Mouse (Mus musculus) adrenal gland, adult 8-10 months (tissue): ENCODE measurements at regions not wholly inside any gene's neighbourhood (a gene's known extent, or its start where the extent isn't known, plus 50 kb on each side); places are given as distances from the start of the nearest gene placed in this dataset.

Source experiments
- DNase-seq: peaks from one replicate; pipeline ENCODE4 v3.0.0; 2022

DNA sequence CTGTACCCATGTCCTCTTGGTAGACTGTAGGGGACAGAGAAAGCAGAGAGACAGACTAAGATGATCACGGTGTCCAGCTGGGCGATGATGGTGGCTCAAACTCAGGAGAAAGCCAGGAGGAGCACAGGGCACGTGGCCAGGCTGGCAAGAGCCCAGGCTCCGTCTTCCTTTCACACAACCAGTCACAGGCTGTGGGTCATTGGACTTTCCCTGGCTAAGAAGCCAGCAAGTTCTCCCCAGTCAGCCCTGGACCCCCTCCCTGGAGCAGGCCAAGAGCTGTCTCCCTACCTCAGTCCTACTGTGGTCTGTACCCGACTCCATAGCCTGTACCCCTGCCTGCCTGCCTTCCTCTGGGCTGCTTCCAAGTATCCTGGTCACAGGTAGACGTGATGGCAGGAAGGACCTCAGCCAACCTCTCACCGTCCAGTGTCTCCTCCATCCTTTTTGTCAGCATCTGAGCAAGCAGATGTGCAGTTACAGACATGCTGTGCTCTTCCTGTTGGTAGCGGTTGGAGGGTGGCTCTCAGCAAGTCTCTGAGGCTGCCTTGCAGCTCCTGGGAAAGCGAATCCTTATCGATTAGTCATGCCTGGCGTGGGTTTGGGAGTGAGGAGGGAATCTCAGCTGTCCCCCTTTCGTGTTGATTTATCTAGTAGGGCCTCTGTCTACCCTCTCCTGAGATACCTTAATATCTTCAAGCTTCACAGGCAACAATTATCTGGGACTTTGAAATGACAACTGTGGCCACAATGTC is 63.4 kb upstream of the Tmem189 start:
- DNase-seq: no peak

GRCm38 (mm10) chr2:167751585-167751984 is 62.0 kb upstream of the Tmem189 start:
- no peak for DNase-seq

GRCm38 (mm10) chr2:167748297-167748696 is 58.7 kb upstream of the Tmem189 start:
- no peak for DNase-seq

- no peak for DNase-seq
Measured at GRCm38 (mm10) chr2:167747164-167747843, 57.7 kb upstream of the Tmem189 start.

DNA sequence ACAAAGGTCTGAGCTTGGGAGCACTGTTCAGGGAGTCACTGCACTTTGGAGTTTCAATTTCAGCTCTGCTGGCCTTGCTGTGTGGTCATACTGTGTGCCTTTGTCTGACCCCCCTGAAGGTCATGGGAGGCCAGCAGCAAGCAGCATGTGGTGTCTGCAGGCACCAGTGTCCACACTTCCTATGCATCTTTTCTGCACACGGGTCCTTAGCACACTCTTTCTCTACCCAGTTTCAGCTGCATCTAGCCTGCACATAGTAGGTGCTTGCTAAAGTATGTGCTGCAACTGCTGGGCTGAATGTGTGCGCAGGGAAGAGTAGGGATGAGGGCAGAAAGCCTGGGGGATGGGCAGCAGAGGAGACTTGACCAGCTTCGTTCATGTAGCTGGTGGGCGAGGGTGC is 56.7 kb upstream of the Tmem189 start:
- no peak for DNase-seq

GRCm38 (mm10) chr2:167745409-167745808 is 55.8 kb upstream of the Tmem189 start:
- no peak for DNase-seq

DNA sequence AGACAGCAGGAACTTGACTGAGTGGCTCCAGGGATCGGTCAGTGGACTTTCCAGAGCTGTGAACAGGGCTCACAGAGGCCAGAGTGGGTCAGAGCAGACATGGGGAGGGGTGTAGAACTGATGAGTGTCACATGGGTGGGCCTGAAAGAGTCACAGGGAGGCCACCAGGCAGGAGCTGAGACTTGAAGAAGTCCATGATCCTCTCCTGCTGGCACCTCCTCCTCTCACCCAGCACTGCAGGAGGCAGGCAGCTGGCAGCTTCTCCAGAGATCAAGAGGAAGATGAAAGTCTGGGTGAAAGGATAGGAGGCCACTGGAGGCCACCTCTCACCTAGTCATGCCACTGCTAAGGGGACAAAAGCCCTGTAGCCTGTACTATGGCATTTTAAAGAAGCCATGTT is 54.5 kb upstream of the Tmem189 start:
- no peak for DNase-seq

- no peak for DNase-seq
Measured at GRCm38 (mm10) chr2:167742479-167742878, 52.9 kb upstream of the Tmem189 start.

GRCm38 (mm10) chr2:167740516-167741189 is 51.0 kb upstream of the Tmem189 start:
- no peak for DNase-seq
